ENCODE assay signal across 8 mouse cellular contexts in genomic region chr8:121729754-121730153, GRCm38 (mm10). TPM values are rescaled to one million over a fixed set of nuclear protein-coding genes. Genes with fewer than 3 reads are reported as not detected.
DNase-seq lines count a peak whose midpoint lies in the region; ATAC-seq and TF ChIP-seq lines count a peak whose summit lies in the region.

No protein-coding gene starts in this region.

- H3K4me1 ChIP-seq in cerebellum, adult 2 months (ENCODE audit: control insufficient read depth, insufficient read depth, low read length), result peaks cover 21% of the 10 kb centered on the region
- no peaks in the 10 kb centered on the region for H3K4me1 ChIP-seq in liver, embryonic 14.5 days (replicated peaks; ENCODE audit: control insufficient read depth in 2 of 2, insufficient read depth in 2 of 2, low read length in 1 of 2)

- H3K9ac ChIP-seq in liver, embryonic 14.5 days (replicated peaks), result no peak overlapping the region

- TF ChIP-seq EP300 in liver, embryonic 14.5 days (IDR thresholded peaks at IDR 0.05; ENCODE audit: low read depth), result no peak

- peak overlapping the region; percentile 29; the same call in 1 of the 2 replicates for H3K4me2 ChIP-seq in liver, embryonic 14.5 days (ENCODE audit: low read depth)

- no peak for ATAC-seq in cerebellum, adult (ENCODE audit: insufficient number of reproducible peaks, low FRiP score, low TSS enrichment)
- no peak for ATAC-seq in liver, embryonic 14.5 days (ENCODE audit: insufficient read depth)
- ATAC-seq in CD4-positive, CD25-positive, alpha-beta regulatory T cell, adult 4 months, result no peak

- no peak for TF ChIP-seq CTCF in cerebellum, adult 2 months (IDR thresholded peaks at IDR 0.05; ENCODE audit: borderline replicate concordance, insufficient read depth, low read depth, low read length)
- TF ChIP-seq CTCF in liver, embryonic 14.5 days (IDR thresholded peaks at IDR 0.05; ENCODE audit: low read depth), result no peak

- peak overlapping the region; percentile 60 for H3K27ac ChIP-seq in cerebellum, adult 2 months (ENCODE audit: insufficient read depth, low read length)
- no peak overlapping the region for H3K27ac ChIP-seq in liver, embryonic 14.5 days

- no peaks in the 10 kb centered on the region for H3K27me3 ChIP-seq in cerebellum, adult 2 months (ENCODE audit: control insufficient read depth, insufficient read depth, low read length)
- peaks cover 43% of the 10 kb centered on the region for H3K27me3 ChIP-seq in liver, embryonic 14.5 days (ENCODE audit: control insufficient read depth, insufficient read depth, low read length)

- H3K9me3 ChIP-seq in liver, embryonic 14.5 days (ENCODE audit: control insufficient read depth, low read length), result no peaks in the 10 kb centered on the region

- peak overlapping the region; percentile 45 for H3K4me3 ChIP-seq in cerebellum, adult 2 months (replicated peaks; ENCODE audit: insufficient read depth, low read depth, low read length)
- H3K4me3 ChIP-seq in liver, embryonic 14.5 days (ENCODE audit: insufficient read depth in 1 of 2, low read depth in 2 of 2, low read length in 2 of 2), result peak overlapping the region in 1 of 2 experiments; percentile 29; a peak in 1 of 4 replicates

- peak; percentile 60 to 68 for DNase-seq in cerebellum, adult 2 months
- peak; percentile 42 for DNase-seq in right cerebral cortex, postnatal 14 days
- no peak for DNase-seq in right cerebral cortex, postnatal 25 days
- DNase-seq in liver, embryonic 14.5 days (ENCODE audit: low read depth in 3 of 3, low spot score in 3 of 3), result no peak
- no peak for DNase-seq in urinary bladder, postnatal 10 days (ENCODE audit: low spot score)
- DNase-seq in layer of hippocampus, adult 11-12 months (ENCODE audit: low spot score), result no peak

- H3K36me3 ChIP-seq in liver, embryonic 14.5 days (replicated peaks; ENCODE audit: control insufficient read depth, insufficient read depth, low read depth), result no peaks in the 10 kb centered on the region

- no peak for TF ChIP-seq POLR2A in cerebellum, adult 2 months (IDR thresholded peaks at IDR 0.05; ENCODE audit: borderline replicate concordance, insufficient read depth, low read length)

- WGBS in cerebellum, adult 2 months, result 4% methylated on average over 49 of the region's 54 CpGs
- WGBS in liver, embryonic 14.5 days (ENCODE audit: insufficient replicate concordance), result under 1% methylated on average over 42 of the region's 54 CpGs

RNA-seq across cellular contexts. Expression of gene Jph3, which starts 0.3 kb away (rescaled TPM):
- polyA plus RNA-seq in cerebellum, adult 2 months (2012; rRNA removed), result 143 and 154 TPM in 2 replicates
- polyA plus RNA-seq in liver, embryonic 14.5 days (2012; rRNA removed), result 0.08 TPM in 1 of 2 replicates, not detected in the other
- 0.08 TPM in 1 of 2 replicates, not detected in the other for polyA plus RNA-seq in liver, embryonic 14.5 days (2014; fragmentation: Nextera tagmentation; extraction: Ambion mirVana)
- polyA plus RNA-seq in CD4-positive, CD25-positive, alpha-beta regulatory T cell, adult 4 months (2017; shearing (Covaris generic)), result under 1 TPM in 1 of 2 experiments, not detected in 1; 0.12 TPM

Comparison
In these comparisons a context has a peak if more than half of its experiments do, and no peak if none do; other contexts are left out.
1. DNase-seq: peak in cerebellum, adult 2 months (2 of 2) and right cerebral cortex, postnatal 14 days (single experiment); none in right cerebral cortex, postnatal 25 days (single experiment), liver, embryonic 14.5 days (0 of 3), urinary bladder, postnatal 10 days (single experiment) and layer of hippocampus, adult 11-12 months (single experiment).
2. RNA of gene Jph3, which starts 0.3 kb away (polyA plus RNA-seq): 143 to 154 TPM in cerebellum, adult 2 months; 0.12 TPM in CD4-positive, CD25-positive, alpha-beta regulatory T cell, adult 4 months and 0.08 TPM in liver, embryonic 14.5 days; every median in the first group is over 100 times any median in the second.